Mouse (Mus musculus) bone marrow macrophage, adult 2 months (primary cell): ENCODE results near the gene Erich3.

Experiments used
- CTCF ChIP-seq: IDR thresholded peaks from 2 replicates; pipeline ENCODE4 v1.5.1; 2012; ENCODE audit warnings: low read depth, mild to moderate bottlenecking, low read length, moderate library complexity
- POLR2A ChIP-seq: IDR thresholded peaks from 2 replicates; pipeline ENCODE4 v1.6.1; 2012; ENCODE audit warnings: mild to moderate bottlenecking, low read depth, low read length, borderline replicate concordance

GRCm38 (mm10) chr3:154647443-154647780 is 16.2 kb upstream of the Erich3 start:
- no peak for TF ChIP-seq CTCF
- TF ChIP-seq POLR2A: no peak
